Mouse (Mus musculus): ENCODE measurements around the gene Fam133b. TPM values are rescaled to one million over a fixed set of nuclear protein-coding genes. Genes with fewer than 3 reads are reported as not detected.
"Not testable (repeated sequence)": the region's sequence is repeated elsewhere in the genome, so short reads cannot be mapped to it uniquely, and the experiment has no call there.

Fam133b gene
- polyA plus RNA-seq, 1 experiment from 2014 or later, result 27.9 TPM

DNA sequence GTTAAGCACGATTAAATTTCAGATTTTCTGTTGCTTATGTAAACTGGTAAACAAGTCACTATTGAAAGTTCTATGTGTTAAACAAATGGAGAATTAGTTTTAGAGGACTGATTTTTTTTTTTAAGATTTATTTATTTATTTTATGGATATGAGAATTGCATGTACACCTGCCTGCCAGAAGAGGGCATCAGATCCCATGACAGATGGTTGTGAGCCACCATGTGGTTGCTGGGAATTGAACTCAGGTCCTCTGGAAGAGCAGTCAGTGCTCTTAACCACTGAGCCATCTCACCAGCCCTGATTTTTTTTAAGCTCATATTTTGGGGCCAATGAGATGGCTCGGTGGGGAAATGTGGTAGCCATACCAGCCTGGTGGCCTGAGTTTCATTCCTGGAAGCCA is 68.2 kb downstream of the Fam133b start:
- H3K9me3 ChIP-seq (ENCODE audit: control insufficient read depth, low read length), result not testable (repeated sequence)
- peaks cover 14% of the 10 kb centered on the region; the same call in 1 of the 2 replicates for H3K36me3 ChIP-seq (ENCODE audit: control insufficient read depth, insufficient read depth)
- 97% methylated on average over 2 of the region's 2 CpGs for WGBS

More for the DNA sequence above, 68.2 kb downstream of the Fam133b start:
- ATAC-seq; H3K27ac ChIP-seq (ENCODE audit: low read length); H3K9ac ChIP-seq (replicated peaks; ENCODE audit: low read depth, low read length); H3K4me1 ChIP-seq (replicated peaks; ENCODE audit: control insufficient read depth, insufficient read depth, low read length); H3K4me2 ChIP-seq (ENCODE audit: low read length); H3K27me3 ChIP-seq (replicated peaks; ENCODE audit: control insufficient read depth, insufficient read depth, low read length); H3K4me3 ChIP-seq (replicated peaks; ENCODE audit: low read length): not testable (repeated sequence)

Other genes with a start within 250 kb of the Fam133b start
- 26.5 and 29.8 TPM in 2 replicates for gene Cdk6, start 202.3 kb upstream of the Fam133b start, polyA plus RNA-seq (2015; fragmentation: Nextera tagmentation; extraction: Ambion mirVana)
- gene 1700109H08Rik, start 27.7 kb downstream of the Fam133b start, polyA plus RNA-seq (2015; fragmentation: Nextera tagmentation; extraction: Ambion mirVana), result 2.2 and 3.5 TPM in 2 replicates
- 24.8 and 27.3 TPM in 2 replicates for gene Pex1, start 52.2 kb downstream of the Fam133b start, polyA plus RNA-seq (2015; fragmentation: Nextera tagmentation; extraction: Ambion mirVana)
- gene Rbm48, start 52.8 kb downstream of the Fam133b start, polyA plus RNA-seq (2015; fragmentation: Nextera tagmentation; extraction: Ambion mirVana), result 18.2 and 19.0 TPM in 2 replicates
- gene Tmbim7, start 107.3 kb downstream of the Fam133b start, polyA plus RNA-seq (2015; fragmentation: Nextera tagmentation; extraction: Ambion mirVana), result not detected in 2 replicates
- 56.9 and 57.3 TPM in 2 replicates for gene Gatad1, start 113.4 kb downstream of the Fam133b start, polyA plus RNA-seq (2015; fragmentation: Nextera tagmentation; extraction: Ambion mirVana)